Mouse (Mus musculus) hindbrain, embryonic 15.5 days (tissue): Measurements from ENCODE around the gene Atp6v0a2. TPM values are rescaled to one million over a fixed set of nuclear protein-coding genes. Genes with fewer than 3 reads are reported as not detected.
A peak's percentile ranks its signal among the peaks of the same experiment; 100 is the strongest.
"Not testable (repeated sequence)": the region's sequence is repeated elsewhere in the genome, so short reads cannot be mapped to it uniquely, and the experiment has no call there.

Experiments used
- ATAC-seq: fragments of 200-750 bp; cut with Nextera tagmentation; 2 replicates; pipeline ENCODE4 v1.8.0; 2017; ENCODE audit warnings: low read depth, moderate number of reproducible peaks, moderate TSS enrichment; ENCODE audit not compliant: low FRiP score
- H3K27ac ChIP-seq: fragments of 300-500 bp; sonication (generic); replicated peaks from 2 replicates; pipeline ENCODE4 v1.5.1; 2015; ENCODE audit warnings: mild to moderate bottlenecking, inconsistent platforms
- H3K27me3 ChIP-seq: fragments of 300-500 bp; sonication (generic); 2 replicates; pipeline ENCODE4 v1.6.1; 2015; ENCODE audit warnings: control low read depth, inconsistent platforms
- H3K36me3 ChIP-seq: fragments of 300-500 bp; sonication (generic); 2 replicates; pipeline ENCODE4 v1.6.1; 2015; ENCODE audit warnings: control low read depth, inconsistent platforms
- H3K4me1 ChIP-seq: fragments of 300-500 bp; sonication (generic); replicated peaks from 2 replicates; pipeline ENCODE4 v1.6.1; 2015; ENCODE audit warnings: control low read depth, inconsistent platforms
- H3K4me2 ChIP-seq: fragments of 300-500 bp; sonication (generic); 2 replicates; pipeline ENCODE4 v1.6.1; 2015; ENCODE audit warnings: moderate library complexity, mild to moderate bottlenecking, inconsistent platforms
- H3K4me3 ChIP-seq: fragments of 300-500 bp; sonication (generic); 2 replicates; pipeline ENCODE4 v1.5.1; 2015; ENCODE audit warnings: mild to moderate bottlenecking, inconsistent platforms
- H3K9ac ChIP-seq: fragments of 300-500 bp; sonication (generic); 2 replicates; pipeline ENCODE4 v1.6.1; 2015; ENCODE audit warnings: inconsistent platforms
- H3K9me3 ChIP-seq: fragments of 300-500 bp; sonication (generic); 2 replicates; pipeline ENCODE4 v1.6.1; 2016; ENCODE audit warnings: control low read depth, inconsistent platforms
- WGBS: fragments of 180-500 bp; shearing (Covaris S2); methylation state at CpG from one replicate; pipeline ENCODE4 v1.1.7; 2015; 5-methylcytosine and 5-hydroxymethylcytosine counted together
- polyA plus RNA-seq: library from polyadenylated mRNA; unstranded; fragments of >200 nt; fragmentation: Nextera tagmentation; extraction: Ambion mirVana; gene quantifications from 2 replicates; pipeline ENCODE4 v1.2.1, GENCODE M21; 2015

Gene Atp6v0a2
- polyA plus RNA-seq, 1 experiment from 2014 or later, result 34.5 TPM

DNA sequence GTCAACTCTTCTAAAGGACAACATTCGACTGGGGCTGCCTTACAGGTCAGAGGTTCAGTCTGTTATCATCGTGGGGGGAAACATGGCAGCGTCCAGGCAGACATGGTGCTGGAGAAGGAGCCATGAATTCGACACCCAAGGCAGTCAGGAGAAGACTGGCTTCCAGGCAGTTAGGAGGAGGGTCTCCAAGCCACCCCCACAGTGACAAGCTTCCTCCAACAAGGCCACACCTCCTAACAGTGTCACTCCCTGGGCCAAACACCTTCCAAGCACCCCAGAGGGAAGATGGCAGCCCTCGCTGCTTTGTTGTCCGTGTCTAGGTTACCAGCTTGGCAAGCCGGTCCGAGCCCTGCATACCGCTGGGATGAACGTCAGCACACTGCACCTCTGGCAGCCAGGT is 9.7 kb upstream of the Atp6v0a2 start:
- H3K9ac ChIP-seq, result no peak overlapping the region
- H3K4me3 ChIP-seq, result no peak overlapping the region
- H3K4me1 ChIP-seq, result no peaks in the 10 kb centered on the region
- no peak for ATAC-seq
- no peak overlapping the region for H3K27ac ChIP-seq
- H3K36me3 ChIP-seq, result peaks cover 10% of the 10 kb centered on the region; the same call in 1 of the 2 replicates
- H3K4me2 ChIP-seq, result no peak overlapping the region
- H3K27me3 ChIP-seq, result no peaks in the 10 kb centered on the region
- no peaks in the 10 kb centered on the region for H3K9me3 ChIP-seq
- WGBS, result 89% methylated on average over 10 of the region's 10 CpGs

DNA sequence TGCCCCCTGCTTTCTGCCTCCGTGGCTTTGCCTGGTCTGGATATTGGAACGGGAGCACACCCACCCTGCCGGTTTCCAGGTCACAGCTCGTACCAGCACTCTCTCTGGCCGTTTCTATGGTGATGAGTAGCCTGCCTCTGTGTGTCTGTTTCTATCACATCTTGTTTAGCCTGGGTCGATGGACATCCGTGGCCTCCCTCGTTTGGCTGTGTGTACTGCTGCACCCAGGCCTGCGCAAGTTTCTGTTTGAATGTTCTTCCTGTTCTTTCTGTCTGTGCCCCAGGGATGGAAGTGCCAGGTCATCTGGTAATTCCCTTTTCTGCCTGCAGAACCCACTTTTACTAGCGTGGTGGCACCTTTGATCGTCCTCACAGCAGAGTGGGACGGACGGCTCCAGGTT is 7.0 kb upstream of the Atp6v0a2 start:
- H3K9ac ChIP-seq, result no peak overlapping the region
- H3K27me3 ChIP-seq, result no peaks in the 10 kb centered on the region
- no peaks in the 10 kb centered on the region for H3K4me1 ChIP-seq
- no peak for ATAC-seq
- no peaks in the 10 kb centered on the region for H3K9me3 ChIP-seq
- WGBS, result 67% methylated on average over 13 of the region's 13 CpGs
- H3K27ac ChIP-seq, result no peak overlapping the region
- no peak overlapping the region for H3K4me2 ChIP-seq
- no peak overlapping the region for H3K4me3 ChIP-seq
- H3K36me3 ChIP-seq, result 0 out of 2 replicates have a peak, but pooled peaks cover 11% of the 10 kb centered on the region

DNA sequence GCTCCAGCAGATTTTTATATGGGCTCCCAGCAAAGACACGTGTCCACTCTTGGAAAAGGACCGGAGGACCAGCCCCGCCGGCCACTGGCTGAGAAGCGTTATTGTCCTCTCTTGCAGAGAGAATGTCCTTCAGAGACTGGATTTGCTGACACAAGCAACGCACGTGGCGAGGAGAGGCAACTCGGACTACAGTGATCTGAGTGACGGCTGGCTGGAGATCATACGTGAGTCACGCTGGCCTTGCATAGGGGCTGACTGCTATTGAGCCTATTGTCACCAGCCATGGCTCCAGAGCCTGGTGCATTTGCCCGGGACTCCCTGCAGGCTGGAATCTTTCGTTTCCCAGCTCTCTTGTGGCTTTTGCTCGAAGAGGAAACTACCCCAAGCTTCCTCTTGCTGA is 5.5 kb upstream of the Atp6v0a2 start:
- Histone ChIP-seq H3K9me3 (no peaks in the 10 kb centered on the region), H3K4me3 (no peak overlapping the region), H3K27me3 (no peaks in the 10 kb centered on the region), H3K4me2 (no peak overlapping the region), H3K27ac (no peak overlapping the region), H3K36me3 (0 out of 2 replicates have a peak, but pooled peaks cover 8% of the 10 kb centered on the region), H3K4me1 (peaks cover 2% of the 10 kb centered on the region), H3K9ac (no peak overlapping the region)
- WGBS, result 86% methylated on average over 15 of the region's 15 CpGs
- ATAC-seq, result no peak

DNA sequence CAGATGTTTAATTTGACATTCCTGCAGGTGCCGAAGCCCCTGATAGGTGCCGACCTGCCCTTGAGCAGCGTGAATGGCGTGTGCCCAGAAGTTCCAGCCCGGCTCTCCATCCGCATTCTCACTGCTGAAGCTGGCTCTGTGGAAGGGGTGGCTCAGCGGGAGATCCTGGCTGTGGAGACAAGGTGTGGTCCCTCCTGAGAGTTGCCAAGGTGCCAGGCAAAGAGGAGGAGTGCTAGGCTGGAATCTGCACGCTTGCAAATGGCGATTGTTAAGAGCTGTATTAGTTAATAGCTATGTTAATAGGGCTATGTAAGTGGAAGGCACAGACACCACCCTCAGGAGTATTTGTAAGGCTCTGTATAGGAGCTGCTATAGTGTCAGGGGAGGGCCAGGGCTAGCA is 4.1 kb upstream of the Atp6v0a2 start:
- Histone ChIP-seq H3K9ac (no peak overlapping the region), H3K36me3 (0 out of 2 replicates have a peak, but pooled peaks cover 8% of the 10 kb centered on the region), H3K4me2 (no peak overlapping the region), H3K4me1 (peaks cover 8% of the 10 kb centered on the region), H3K27ac (no peak overlapping the region), H3K4me3 (no peak overlapping the region), H3K27me3 (no peaks in the 10 kb centered on the region), H3K9me3 (no peaks in the 10 kb centered on the region)
- WGBS, result 93% methylated on average over 9 of the region's 9 CpGs
- no peak for ATAC-seq

DNA sequence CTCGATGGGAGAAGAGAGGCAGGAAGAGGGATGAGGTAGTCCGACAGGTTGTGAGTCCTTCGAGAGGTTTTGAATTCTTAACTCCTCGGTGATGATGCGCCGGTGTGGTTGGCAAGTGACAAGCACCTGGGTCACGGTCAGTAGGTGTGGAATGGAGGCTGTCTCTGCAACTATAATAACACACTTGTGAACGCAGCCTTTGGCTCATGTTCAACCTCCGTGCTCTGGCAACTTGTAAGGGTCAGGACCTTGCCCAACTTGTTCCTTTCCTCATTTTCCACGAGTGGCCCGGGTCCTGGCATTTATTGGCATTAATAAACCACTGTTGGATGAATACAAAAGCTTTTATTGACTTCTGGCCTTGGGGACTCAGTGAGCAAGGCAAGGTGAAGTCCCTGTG is 1.3 kb downstream of the Atp6v0a2 start:
- whole genome bisulfite sequencing, result 31% methylated on average over 11 of the region's 11 CpGs
- H3K9me3 ChIP-seq, result no peaks in the 10 kb centered on the region
- H3K4me2 ChIP-seq, result peak overlapping the region; percentile 90
- peaks cover 18% of the 10 kb centered on the region for H3K36me3 ChIP-seq
- H3K9ac ChIP-seq, result peak overlapping the region; percentile 90
- ATAC-seq, result no peak; the same call in 1 of the 2 replicates
- H3K27ac ChIP-seq, result peak overlapping the region; percentile 67
- no peaks in the 10 kb centered on the region for H3K27me3 ChIP-seq
- peak overlapping the region; percentile 90 for H3K4me3 ChIP-seq
- peaks cover 21% of the 10 kb centered on the region for H3K4me1 ChIP-seq

DNA sequence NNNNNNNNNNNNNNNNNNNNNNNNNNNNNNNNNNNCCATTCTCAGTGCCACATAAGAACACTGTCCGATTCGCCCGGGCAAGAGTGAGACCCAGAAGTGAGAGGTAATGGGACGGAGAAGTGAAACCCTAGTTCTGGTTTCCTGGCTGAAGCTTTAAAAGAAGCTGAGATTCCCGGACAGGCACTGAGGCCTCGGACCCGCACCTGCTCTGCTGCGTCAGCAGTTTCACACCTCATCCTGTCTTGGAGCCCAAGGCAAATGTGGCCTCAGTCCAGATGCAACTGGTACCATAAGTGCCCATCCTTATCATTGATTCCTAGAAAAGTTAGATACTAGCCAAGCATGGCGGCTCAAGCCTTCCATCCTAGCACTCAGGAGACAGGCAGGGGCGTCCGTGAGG is 3.3 kb downstream of the Atp6v0a2 start:
- peaks cover 31% of the 10 kb centered on the region for H3K36me3 ChIP-seq
- H3K9ac ChIP-seq, result no peak overlapping the region
- no peaks in the 10 kb centered on the region for H3K9me3 ChIP-seq
- ATAC-seq, result no peak
- H3K27me3 ChIP-seq, result no peaks in the 10 kb centered on the region
- peaks cover 21% of the 10 kb centered on the region for H3K4me1 ChIP-seq
- no peak overlapping the region for H3K4me3 ChIP-seq
- WGBS, result 91% methylated on average over 11 of the region's 11 CpGs
- H3K4me2 ChIP-seq, result no peak overlapping the region
- no peak overlapping the region for H3K27ac ChIP-seq

DNA sequence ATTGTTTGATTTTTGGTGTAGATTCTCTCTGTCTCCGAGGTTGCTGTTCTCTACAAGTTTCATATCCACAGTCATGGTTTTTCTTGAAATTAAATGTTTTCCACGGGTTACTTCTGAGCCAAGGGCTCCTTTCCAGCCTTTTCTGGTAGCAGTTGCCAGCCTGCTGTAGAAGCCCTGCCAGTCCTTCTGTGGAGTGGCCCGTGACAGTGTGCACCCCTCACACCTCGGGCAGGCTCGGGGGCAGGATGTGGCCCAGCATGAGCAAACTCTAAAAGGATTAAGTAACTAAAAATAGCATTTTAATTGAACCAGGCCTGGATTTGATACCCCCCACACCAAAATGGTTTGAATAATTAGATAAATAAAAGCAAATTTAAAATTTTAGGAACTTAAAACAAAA is 4.1 kb downstream of the Atp6v0a2 start:
- H3K4me1 ChIP-seq, result peaks cover 21% of the 10 kb centered on the region
- no peak overlapping the region for H3K4me3 ChIP-seq
- H3K27me3 ChIP-seq, result no peaks in the 10 kb centered on the region
- 84% methylated on average over 5 of the region's 5 CpGs for WGBS
- H3K36me3 ChIP-seq, result peaks cover 39% of the 10 kb centered on the region
- H3K27ac ChIP-seq, result no peak overlapping the region
- no peak overlapping the region for H3K9ac ChIP-seq
- H3K9me3 ChIP-seq, result no peaks in the 10 kb centered on the region
- H3K4me2 ChIP-seq, result no peak overlapping the region
- ATAC-seq, result no peak

DNA sequence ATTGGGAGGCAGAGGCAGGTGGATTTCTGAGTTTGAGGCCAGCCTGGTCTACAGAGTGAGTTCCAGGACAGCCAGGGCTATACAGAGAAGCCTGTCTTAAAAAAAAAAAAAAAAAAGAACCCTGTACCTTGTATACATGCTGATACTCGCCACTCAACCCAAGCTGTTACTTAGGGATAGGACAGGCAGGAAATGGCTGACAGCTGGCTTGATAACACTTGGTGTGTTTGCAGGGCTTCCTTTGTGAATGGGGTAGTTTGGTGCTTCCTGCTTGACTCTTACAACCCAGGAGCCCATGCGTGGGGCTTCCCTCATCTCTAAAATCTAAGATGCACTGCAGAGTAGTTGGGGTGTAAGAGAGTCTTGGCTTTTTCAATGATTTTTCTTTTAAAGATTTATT is 5.0 kb downstream of the Atp6v0a2 start:
- no peak overlapping the region for H3K4me3 ChIP-seq
- no peak overlapping the region for H3K9ac ChIP-seq
- H3K27me3 ChIP-seq, result no peaks in the 10 kb centered on the region
- 93% methylated on average over 2 of the region's 2 CpGs for WGBS
- peaks cover 47% of the 10 kb centered on the region for H3K36me3 ChIP-seq
- no peak overlapping the region for H3K27ac ChIP-seq
- H3K4me2 ChIP-seq, result no peak overlapping the region
- no peak for ATAC-seq
- H3K9me3 ChIP-seq, result no peaks in the 10 kb centered on the region
- H3K4me1 ChIP-seq, result peaks cover 14% of the 10 kb centered on the region

DNA sequence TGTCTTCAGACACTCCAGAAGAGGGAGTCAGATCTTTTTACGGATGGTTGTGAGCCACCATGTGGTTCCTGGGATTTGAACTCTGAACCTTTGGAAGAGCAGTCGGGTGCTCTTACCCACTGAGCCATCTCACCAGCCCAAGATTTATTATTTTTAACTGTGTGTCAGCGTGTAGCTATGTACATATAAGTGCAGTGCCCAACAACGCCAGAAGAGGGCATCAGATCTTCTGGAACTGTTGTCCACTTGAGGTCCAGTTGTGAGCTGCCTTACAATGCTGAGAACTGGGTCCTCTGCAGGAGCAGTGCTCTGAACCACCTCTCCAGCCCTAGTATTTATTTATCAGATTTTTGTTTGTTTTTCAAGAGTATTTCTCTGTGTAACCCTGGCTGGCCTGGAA is 6.7 kb downstream of the Atp6v0a2 start:
- H3K9me3 ChIP-seq, H3K4me3 ChIP-seq, H3K27me3 ChIP-seq, H3K27ac ChIP-seq, H3K4me2 ChIP-seq, ATAC-seq, H3K4me1 ChIP-seq, H3K9ac ChIP-seq: not testable (repeated sequence)
- WGBS, result 81% methylated on average over 4 of the region's 4 CpGs
- H3K36me3 ChIP-seq, result peaks cover 64% of the 10 kb centered on the region

DNA sequence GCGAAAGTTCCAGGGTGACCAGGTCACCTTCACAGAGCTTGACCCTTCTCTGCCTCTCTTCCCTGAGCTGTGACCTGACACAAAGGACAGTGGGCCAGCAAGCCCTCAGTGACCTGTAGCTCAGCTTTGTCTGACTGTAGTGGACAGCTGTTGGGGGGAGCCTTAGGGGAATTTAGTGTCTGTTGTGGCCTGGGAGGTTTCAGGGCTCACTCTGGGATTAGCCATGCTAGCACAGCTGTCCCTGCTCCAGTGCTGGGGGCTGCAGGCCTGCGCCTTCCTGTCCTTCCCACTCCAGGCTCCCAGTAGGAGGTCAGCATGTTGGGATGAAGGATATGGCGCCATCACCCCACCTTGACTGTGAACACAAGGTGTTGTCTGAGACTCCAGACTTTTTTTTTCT is 7.8 kb downstream of the Atp6v0a2 start:
- no peak for ATAC-seq

DNA sequence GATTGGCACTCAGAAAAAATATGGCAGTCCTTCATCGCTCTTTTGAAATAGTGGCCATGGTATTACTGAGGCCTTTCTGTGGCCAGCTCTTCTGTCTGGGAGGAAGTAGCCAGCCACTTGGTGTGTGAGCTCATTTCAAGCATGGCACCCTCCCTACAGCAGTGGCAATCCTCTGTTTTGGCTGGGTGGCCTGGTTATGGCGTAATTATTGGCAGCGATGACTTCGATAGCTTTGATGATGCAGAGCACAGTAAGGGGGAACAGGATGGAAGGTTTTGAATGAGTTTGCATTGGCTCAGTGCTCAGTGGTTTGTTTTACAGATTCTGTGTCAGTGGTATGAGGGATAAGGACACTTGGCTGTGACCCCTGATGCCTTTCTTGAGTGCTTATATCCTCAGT is 8.3 kb downstream of the Atp6v0a2 start:
- Histone ChIP-seq H3K36me3 (peaks cover 78% of the 10 kb centered on the region), H3K9me3 (no peaks in the 10 kb centered on the region), H3K9ac (no peak overlapping the region), H3K4me3 (no peak overlapping the region), H3K27me3 (no peaks in the 10 kb centered on the region), H3K27ac (no peak overlapping the region), H3K4me1 (no peaks in the 10 kb centered on the region), H3K4me2 (no peak overlapping the region)
- no peak for ATAC-seq
- 98% methylated on average over 4 of the region's 4 CpGs for WGBS

More for the DNA sequence above, 7.8 kb downstream of the Atp6v0a2 start:
- Histone ChIP-seq H3K27ac (no peak overlapping the region), H3K9ac (no peak overlapping the region), H3K4me2 (no peak overlapping the region), H3K36me3 (peaks cover 73% of the 10 kb centered on the region), H3K4me1 (no peaks in the 10 kb centered on the region), H3K27me3 (no peaks in the 10 kb centered on the region), H3K4me3 (no peak overlapping the region), H3K9me3 (no peaks in the 10 kb centered on the region)
- WGBS, result 98% methylated on average over 3 of the region's 3 CpGs

DNA sequence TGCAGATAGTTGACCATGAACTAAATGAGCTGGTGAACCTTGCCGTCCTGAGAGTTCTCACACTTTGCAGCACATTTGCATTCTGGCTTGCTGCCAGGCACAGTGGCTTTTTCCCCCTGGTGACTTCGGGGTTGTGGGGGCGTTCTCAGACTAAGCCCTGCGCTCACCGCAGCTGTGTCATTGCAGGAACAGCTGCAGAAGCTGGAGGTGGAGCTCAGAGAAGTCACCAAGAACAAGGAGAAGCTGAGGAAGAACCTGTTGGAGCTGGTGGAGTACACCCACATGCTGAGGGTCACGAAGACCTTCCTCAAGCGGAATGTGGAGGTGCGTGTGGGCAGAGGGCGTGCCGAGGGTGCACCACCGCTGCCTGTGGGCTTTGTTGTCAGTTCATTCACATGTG is 8.9 kb downstream of the Atp6v0a2 start:
- 82% methylated on average over 11 of the region's 11 CpGs for WGBS
- ATAC-seq, result no peak
- Histone ChIP-seq H3K9me3 (no peaks in the 10 kb centered on the region), H3K4me1 (no peaks in the 10 kb centered on the region), H3K9ac (no peak overlapping the region), H3K27ac (no peak overlapping the region), H3K36me3 (peaks cover 84% of the 10 kb centered on the region), H3K4me2 (no peak overlapping the region), H3K4me3 (no peak overlapping the region), H3K27me3 (no peaks in the 10 kb centered on the region)

DNA sequence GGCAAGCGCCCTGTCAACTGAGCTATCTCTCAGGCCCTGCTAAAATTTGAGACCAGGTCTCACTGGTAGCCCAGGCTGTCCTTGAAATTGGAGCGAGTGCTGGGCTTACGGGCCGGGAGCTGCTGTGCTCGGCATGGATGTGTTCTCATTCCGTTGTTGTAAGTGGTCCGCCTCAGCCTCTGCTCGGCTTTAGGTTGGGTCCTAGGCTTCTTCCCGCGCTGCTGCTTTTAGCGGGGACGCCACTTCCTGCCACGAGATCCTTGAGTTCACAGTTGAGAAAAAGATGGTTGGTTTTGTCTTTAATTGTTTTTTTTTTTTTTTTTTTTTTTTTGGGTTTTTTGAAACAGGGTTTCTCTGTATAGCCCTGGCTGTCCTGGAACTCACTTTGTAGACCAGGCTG is 9.5 kb downstream of the Atp6v0a2 start:
- Histone ChIP-seq H3K36me3 (peaks cover 89% of the 10 kb centered on the region), H3K4me1 (no peaks in the 10 kb centered on the region), H3K9ac (no peak overlapping the region), H3K4me3 (no peak overlapping the region), H3K4me2 (no peak overlapping the region), H3K27ac (no peak overlapping the region), H3K9me3 (no peaks in the 10 kb centered on the region), H3K27me3 (no peaks in the 10 kb centered on the region)
- ATAC-seq, result no peak
- 96% methylated on average over 13 of the region's 13 CpGs for WGBS
